Mouse (Mus musculus): ENCODE measurements at regions not wholly inside any gene's neighbourhood (a gene's known extent, or its start where the extent isn't known, plus 50 kb on each side); places are given as distances from the start of the nearest gene placed in this dataset.
A peak's percentile ranks its signal among the peaks of the same experiment; 100 is the strongest.

GRCm38 (mm10) chr2:159519066-159519465 is 724.5 kb downstream of the Dhx35 start:
- Histone ChIP-seq H3K27ac (no peak overlapping the region), H3K36me3 (ENCODE audit: control insufficient read depth, insufficient read depth, low read length) (no peaks in the 10 kb centered on the region), H3K79me2 (replicated peaks; ENCODE audit: control insufficient read depth, insufficient read depth, low read length) (no peaks in the 10 kb centered on the region), H3K4me1 (ENCODE audit: control insufficient read depth, insufficient read depth, low read length) (peaks cover 4% of the 10 kb centered on the region), H3K27me3 (ENCODE audit: control insufficient read depth, insufficient read depth, low read length) (no peaks in the 10 kb centered on the region), H3K9ac (ENCODE audit: low read depth, low read length) (no peak overlapping the region), H3K4me3 (no peak overlapping the region)
- peak in 1 of 2 experiments; percentile 32 for DNase-seq
- intact Hi-C loops (cut with DNase I) = loop anchor here (1.0 to 5.0 kb wide), 3 partner anchors 28 to 162 kb away; no protein-coding TSS in a partner anchor
- no peak for TF ChIP-seq CTCF (IDR thresholded peaks at IDR 0.05)
- TF ChIP-seq EP300 (IDR thresholded peaks at IDR 0.05; ENCODE audit: insufficient read depth, low read depth, low read length) = no peak
- TF ChIP-seq POLR2A (IDR thresholded peaks at IDR 0.05; ENCODE audit: insufficient read depth, low read depth, low read length) = no peak; the same call in 1 of the 2 replicates
- 23% methylated on average over 4 of the region's 4 CpGs for WGBS

- TF ChIP-seq EP300 (IDR thresholded peaks at IDR 0.05; ENCODE audit: insufficient read depth, low read depth, low read length) (no peak), CTCF (IDR thresholded peaks at IDR 0.05) (no peak), POLR2A (IDR thresholded peaks at IDR 0.05; ENCODE audit: insufficient read depth, low read depth, low read length) (no peak)
- Histone ChIP-seq H3K79me2 (replicated peaks; ENCODE audit: control insufficient read depth, insufficient read depth, low read length) (no peaks in the 10 kb centered on the region), H3K36me3 (ENCODE audit: control insufficient read depth, insufficient read depth, low read length) (no peaks in the 10 kb centered on the region), H3K27me3 (ENCODE audit: control insufficient read depth, insufficient read depth, low read length) (no peaks in the 10 kb centered on the region), H3K9ac (ENCODE audit: low read depth, low read length) (no peak overlapping the region), H3K4me3 (no peak overlapping the region), H3K4me1 (ENCODE audit: control insufficient read depth, insufficient read depth, low read length) (peaks cover 3% of the 10 kb centered on the region), H3K27ac (no peak overlapping the region)
- DNase-seq = no peak
- intact Hi-C loops (cut with DNase I) = no loop called here
- WGBS = 76% methylated on average over 2 of the region's 2 CpGs
Observed at GRCm38 (mm10) chr2:159523739-159524138, 729.1 kb downstream of the Dhx35 start.

- TF ChIP-seq POLR2A (IDR thresholded peaks at IDR 0.05; ENCODE audit: insufficient read depth, low read depth, low read length) = no peak
- TF ChIP-seq CTCF (IDR thresholded peaks at IDR 0.05) = no peak
- TF ChIP-seq EP300 (IDR thresholded peaks at IDR 0.05; ENCODE audit: insufficient read depth, low read depth, low read length) = no peak
- no peaks in the 10 kb centered on the region for H3K79me2 ChIP-seq (replicated peaks; ENCODE audit: control insufficient read depth, insufficient read depth, low read length)
- no peaks in the 10 kb centered on the region; the same call in 1 of the 2 replicates for H3K36me3 ChIP-seq (ENCODE audit: control insufficient read depth, insufficient read depth, low read length)
- WGBS = 31% methylated on average over 2 of the region's 2 CpGs
- DNase-seq = peak; percentile 75 to 79
- no peak overlapping the region for H3K9ac ChIP-seq (ENCODE audit: low read depth, low read length)
- peaks cover 5% of the 10 kb centered on the region for H3K4me1 ChIP-seq (ENCODE audit: control insufficient read depth, insufficient read depth, low read length)
- H3K27ac ChIP-seq = peak overlapping the region; percentile 38; the same call in 1 of the 2 replicates
- H3K4me3 ChIP-seq = no peak overlapping the region
- intact Hi-C loops (cut with DNase I) = no loop called here
- no peaks in the 10 kb centered on the region for H3K27me3 ChIP-seq (ENCODE audit: control insufficient read depth, insufficient read depth, low read length)
Observed at GRCm38 (mm10) chr2:159534951-159535350, 740.3 kb downstream of the Dhx35 start.

GRCm38 (mm10) chr2:159539261-159539660 is 744.7 kb downstream of the Dhx35 start:
- intact Hi-C loops (cut with DNase I) = no loop called here
- Histone ChIP-seq H3K9ac (ENCODE audit: low read depth, low read length) (no peak overlapping the region), H3K36me3 (ENCODE audit: control insufficient read depth, insufficient read depth, low read length) (no peaks in the 10 kb centered on the region; the same call in 1 of the 2 replicates), H3K4me3 (no peak overlapping the region), H3K27ac (no peak overlapping the region), H3K79me2 (replicated peaks; ENCODE audit: control insufficient read depth, insufficient read depth, low read length) (no peaks in the 10 kb centered on the region), H3K4me1 (ENCODE audit: control insufficient read depth, insufficient read depth, low read length) (peaks cover 5% of the 10 kb centered on the region), H3K27me3 (ENCODE audit: control insufficient read depth, insufficient read depth, low read length) (no peaks in the 10 kb centered on the region)
- no peak for DNase-seq
- TF ChIP-seq POLR2A (IDR thresholded peaks at IDR 0.05; ENCODE audit: insufficient read depth, low read depth, low read length) (no peak), CTCF (IDR thresholded peaks at IDR 0.05) (no peak), EP300 (IDR thresholded peaks at IDR 0.05; ENCODE audit: insufficient read depth, low read depth, low read length) (no peak)

- Histone ChIP-seq H3K79me2 (replicated peaks; ENCODE audit: control insufficient read depth, insufficient read depth, low read length) (no peaks in the 10 kb centered on the region), H3K4me1 (ENCODE audit: control insufficient read depth, insufficient read depth, low read length) (no peaks in the 10 kb centered on the region), H3K36me3 (ENCODE audit: control insufficient read depth, insufficient read depth, low read length) (no peaks in the 10 kb centered on the region), H3K27me3 (ENCODE audit: control insufficient read depth, insufficient read depth, low read length) (no peaks in the 10 kb centered on the region), H3K9ac (ENCODE audit: low read depth, low read length) (no peak overlapping the region), H3K4me3 (no peak overlapping the region), H3K27ac (no peak overlapping the region)
- no peak for DNase-seq
- intact Hi-C loops (cut with DNase I) = no loop called here
- 84% methylated on average over 3 of the region's 3 CpGs for WGBS
- no peak for TF ChIP-seq CTCF (IDR thresholded peaks at IDR 0.05)
- TF ChIP-seq POLR2A (IDR thresholded peaks at IDR 0.05; ENCODE audit: insufficient read depth, low read depth, low read length) = no peak
- no peak for TF ChIP-seq EP300 (IDR thresholded peaks at IDR 0.05; ENCODE audit: insufficient read depth, low read depth, low read length)
Observed at GRCm38 (mm10) chr2:159557567-159557966, 763.0 kb downstream of the Dhx35 start.

GRCm38 (mm10) chr2:159565255-159565654 is 768.7 kb downstream of the Gm826 start:
- 83% methylated on average over 4 of the region's 4 CpGs for WGBS
- peaks cover 3% of the 10 kb centered on the region; the same call in 1 of the 2 replicates for H3K36me3 ChIP-seq (ENCODE audit: control insufficient read depth, insufficient read depth, low read length)
- no peak for TF ChIP-seq POLR2A (IDR thresholded peaks at IDR 0.05; ENCODE audit: insufficient read depth, low read depth, low read length)
- no peak for TF ChIP-seq EP300 (IDR thresholded peaks at IDR 0.05; ENCODE audit: insufficient read depth, low read depth, low read length)
- TF ChIP-seq CTCF (IDR thresholded peaks at IDR 0.05) = no peak
- H3K9ac ChIP-seq (ENCODE audit: low read depth, low read length) = no peak overlapping the region
- no peaks in the 10 kb centered on the region for H3K79me2 ChIP-seq (replicated peaks; ENCODE audit: control insufficient read depth, insufficient read depth, low read length)
- no peak overlapping the region for H3K4me3 ChIP-seq
- intact Hi-C loops (cut with DNase I) = no loop called here
- no peak overlapping the region; the same call in 1 of the 2 replicates for H3K27ac ChIP-seq
- H3K27me3 ChIP-seq (ENCODE audit: control insufficient read depth, insufficient read depth, low read length) = no peaks in the 10 kb centered on the region
- H3K4me1 ChIP-seq (ENCODE audit: control insufficient read depth, insufficient read depth, low read length) = peaks cover 2% of the 10 kb centered on the region
- peak in 1 of 2 experiments; percentile 24 for DNase-seq
